Mouse (Mus musculus) liver, postnatal 0 days (tissue): ENCODE results near the gene Mdm2. TPM values are rescaled to one million over a fixed set of nuclear protein-coding genes. Genes with fewer than 3 reads are reported as not detected.

Experiments
- ATAC-seq: fragments of 200-750 bp; cut with Nextera tagmentation; 2 replicates; pipeline ENCODE4 v1.8.0; 2017; ENCODE audit warnings: mild to moderate bottlenecking, moderate library complexity
- DNase-seq: peaks from one replicate; pipeline ENCODE4 v3.0.0-alpha.2; 2016
- H3K27ac ChIP-seq: fragments of 300-500 bp; sonication (generic); 2 replicates; pipeline ENCODE4 v1.5.1; 2014; ENCODE audit warnings: antibody characterized with exemption, moderate library complexity, mild to moderate bottlenecking, low read depth
- H3K27me3 ChIP-seq: fragments of 300-500 bp; sonication (generic); 2 replicates; pipeline ENCODE4 v1.6.1; 2014; ENCODE audit warnings: low read length, control low read depth, mixed read lengths; ENCODE audit not compliant: insufficient read depth
- H3K36me3 ChIP-seq: fragments of 300-500 bp; sonication (generic); replicated peaks from 2 replicates; pipeline ENCODE4 v1.6.1; 2014; ENCODE audit warnings: mild to moderate bottlenecking, control low read depth, low read length, moderate library complexity, mixed read lengths; ENCODE audit not compliant: insufficient read depth
- H3K4me1 ChIP-seq: fragments of 300-500 bp; sonication (generic); 2 replicates; pipeline ENCODE4 v1.6.1; 2014; ENCODE audit warnings: antibody characterized with exemption, mild to moderate bottlenecking, control low read depth; ENCODE audit not compliant: insufficient read depth
- H3K4me2 ChIP-seq: fragments of 300-500 bp; sonication (generic); 2 replicates; pipeline ENCODE4 v1.6.1; 2014; ENCODE audit warnings: low read depth, mild to moderate bottlenecking, low read length, moderate library complexity, mixed read lengths
- H3K4me3 ChIP-seq: fragments of 300-500 bp; sonication (generic); 2 replicates; pipeline ENCODE4 v1.5.1; 2014; ENCODE audit warnings: low read depth, low read length
- H3K9ac ChIP-seq: fragments of 300-500 bp; sonication (generic); replicated peaks from 2 replicates; pipeline ENCODE4 v1.6.1; 2014; ENCODE audit warnings: mild to moderate bottlenecking, moderate library complexity
- H3K9me3 ChIP-seq: fragments of 300-500 bp; sonication (generic); 2 replicates; pipeline ENCODE4 v1.6.1; 2016; ENCODE audit warnings: mild to moderate bottlenecking, control low read depth, low read length, mixed read lengths
- CTCF ChIP-seq: sonication (generic); IDR thresholded peaks from 2 replicates; pipeline ENCODE4 v1.5.1; 2016; ENCODE audit warnings: antibody characterized with exemption, low read depth
- EP300 ChIP-seq: IDR thresholded peaks from 2 replicates; pipeline ENCODE4 v1.6.1; 2016; ENCODE audit warnings: antibody characterized with exemption, low read depth, mild to moderate bottlenecking
- WGBS: fragments of 180-500 bp; shearing (Covaris S2); extraction: QIAGEN DNeasy Blood & Tissue Kit; methylation state at CpG from one replicate; pipeline ENCODE4 v1.1.7; 2014; ENCODE audit not compliant: insufficient replicate concordance; 5-methylcytosine and 5-hydroxymethylcytosine counted together
- polyA plus RNA-seq: library from polyadenylated mRNA; unstranded; fragments of >200 nt; fragmentation: Nextera tagmentation; extraction: Ambion mirVana; gene quantifications from 2 replicates; pipeline ENCODE4 v1.2.1, GENCODE M21; 2015

Mdm2 gene
- polyA plus RNA-seq, 1 experiment from 2014 or later: 11.3 TPM

DNA sequence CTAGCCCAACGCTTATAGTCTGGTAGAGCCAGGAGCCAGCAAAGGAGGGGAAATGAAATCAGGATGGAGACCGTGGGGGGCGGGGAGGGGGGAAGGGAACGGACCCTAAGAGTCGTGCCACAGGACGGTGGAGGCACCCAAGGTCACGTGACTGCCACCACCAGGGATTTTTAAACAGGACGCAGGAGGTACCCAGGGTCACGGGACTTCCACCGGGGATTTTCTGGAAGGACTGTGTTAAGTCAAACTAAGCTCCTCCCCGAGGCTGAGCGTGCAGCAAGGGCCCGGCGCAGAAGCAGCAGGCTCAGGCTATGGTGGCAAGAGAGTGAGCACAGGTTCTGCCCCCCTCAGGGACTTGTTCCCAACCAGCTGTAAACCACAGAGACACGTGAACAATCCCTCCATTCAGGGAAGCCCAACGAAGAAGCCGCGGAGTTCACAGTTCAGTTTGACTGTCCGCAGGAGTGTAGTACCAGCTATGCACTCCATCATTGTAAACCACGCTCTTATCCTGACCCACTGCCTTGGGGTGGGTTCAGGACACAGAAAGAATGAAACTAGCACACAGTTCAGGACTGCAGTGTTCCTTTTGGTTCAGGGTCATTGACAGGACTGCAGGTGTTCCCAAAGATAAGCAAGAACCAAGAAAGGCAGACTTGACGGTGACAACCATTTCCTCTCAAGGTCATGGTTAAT lies 70.5 kb downstream of the Mdm2 start:
- peak overlapping the region; percentile 32 for H3K4me2 ChIP-seq
- H3K4me3 ChIP-seq: no peak overlapping the region
- TF ChIP-seq CTCF (no peak), EP300 (no peak)
- ATAC-seq (no peak), DNase-seq (no peak)
- H3K9me3 ChIP-seq: no peaks in the 10 kb centered on the region
- 0 out of 2 replicates have a peak, but pooled peaks cover 3% of the 10 kb centered on the region for H3K4me1 ChIP-seq
- peaks cover 4% of the 10 kb centered on the region; the same call in 1 of the 2 replicates for H3K36me3 ChIP-seq
- no peak overlapping the region for H3K9ac ChIP-seq
- H3K27me3 ChIP-seq: no peaks in the 10 kb centered on the region
- WGBS: 42% methylated on average over 21 of the region's 21 CpGs
- no peak overlapping the region for H3K27ac ChIP-seq

DNA sequence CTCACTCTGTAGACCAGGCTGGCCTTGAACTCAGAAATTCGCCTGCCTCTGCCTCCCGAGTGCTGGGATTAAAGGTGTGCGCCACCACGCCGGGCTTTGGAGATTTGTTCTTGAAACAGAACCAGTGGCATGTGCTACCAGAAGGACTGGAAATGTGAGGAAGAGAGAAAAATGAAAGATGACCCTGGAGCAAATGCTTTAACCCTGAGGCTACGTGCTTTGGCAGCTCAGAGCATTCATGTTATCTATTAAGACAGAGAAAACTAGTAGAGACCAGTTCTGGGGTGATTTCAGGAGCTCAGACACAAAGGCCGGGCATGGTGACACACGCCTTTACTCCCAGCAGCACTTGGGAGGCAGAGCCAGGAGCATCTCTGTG lies 71.3 kb downstream of the Mdm2 start:
- 80% methylated on average over 8 of the region's 8 CpGs for WGBS
- no peak overlapping the region for H3K4me3 ChIP-seq
- peaks cover 4% of the 10 kb centered on the region; the same call in 1 of the 2 replicates for H3K36me3 ChIP-seq
- TF ChIP-seq EP300 (no peak), CTCF (no peak)
- H3K27me3 ChIP-seq: no peaks in the 10 kb centered on the region
- no peak for ATAC-seq
- H3K9me3 ChIP-seq: no peaks in the 10 kb centered on the region
- H3K4me1 ChIP-seq: 0 out of 2 replicates have a peak, but pooled peaks cover 3% of the 10 kb centered on the region
- H3K4me2 ChIP-seq: no peak overlapping the region
- H3K9ac ChIP-seq: no peak overlapping the region
- no peak overlapping the region for H3K27ac ChIP-seq
- DNase-seq: no peak

Other genes starting within 250 kb of the Mdm2 start
- 7.0 and 7.7 TPM in 2 replicates for gene Cpm, start 81.3 kb downstream of the Mdm2 start, polyA plus RNA-seq
- gene Slc35e3, start 35.6 kb upstream of the Mdm2 start, polyA plus RNA-seq: 2.8 and 3.7 TPM in 2 replicates
- 12.9 and 15.0 TPM in 2 replicates for gene Nup107, start 81.9 kb upstream of the Mdm2 start, polyA plus RNA-seq
- gene Rap1b, start 135.3 kb upstream of the Mdm2 start, polyA plus RNA-seq: 103 and 105 TPM in 2 replicates